Mouse (Mus musculus): ENCODE data around the gene Cacna1a.
"Not testable (repeated sequence)": the region's sequence is repeated elsewhere in the genome, so short reads cannot be mapped to it uniquely, and the experiment has no call there.

Cacna1a gene

GRCm38 (mm10) chr8:84659936-84660818, 271.9 kb downstream of the Cacna1a start:
- DNase-seq (ENCODE audit: low read depth, low spot score), result no peak

- no peak for DNase-seq (ENCODE audit: low read depth, low spot score)
Observed at GRCm38 (mm10) chr8:84660819-84661457, 272.7 kb downstream of the Cacna1a start.

- peak; percentile 68 for DNase-seq (ENCODE audit: low read depth, low spot score)
Observed at GRCm38 (mm10) chr8:84661458-84661871, 273.2 kb downstream of the Cacna1a start.

- DNase-seq (ENCODE audit: low read depth, low spot score), result no peak
Observed at GRCm38 (mm10) chr8:84661961-84662571, 273.8 kb downstream of the Cacna1a start.

GRCm38 (mm10) chr8:84662581-84663065, 274.4 kb downstream of the Cacna1a start, which contains the start of gene Ier2:
Gene Ier2, minus strand, starts transcription at chr8:84662852.
- peak; percentile 89 for DNase-seq (ENCODE audit: low read depth, low spot score)

GRCm38 (mm10) chr8:84663483-84664327, 275.5 kb downstream of the Cacna1a start:
- DNase-seq (ENCODE audit: low read depth, low spot score), result peak; percentile 87

- peak; percentile 50 for DNase-seq (ENCODE audit: low read depth, low spot score)
Observed at GRCm38 (mm10) chr8:84664566-84665384, 276.5 kb downstream of the Cacna1a start.

- DNase-seq (ENCODE audit: low read depth, low spot score), result no peak
Observed at GRCm38 (mm10) chr8:84665385-84665893, 277.2 kb downstream of the Cacna1a start.

- no peak for DNase-seq (ENCODE audit: low read depth, low spot score)
Observed at GRCm38 (mm10) chr8:84668081-84668480, 279.8 kb downstream of the Cacna1a start.

GRCm38 (mm10) chr8:84668731-84669485, 280.7 kb downstream of the Cacna1a start:
- no peak for DNase-seq (ENCODE audit: low read depth, low spot score)

GRCm38 (mm10) chr8:84670295-84671006, 282.2 kb downstream of the Cacna1a start:
- DNase-seq (ENCODE audit: low read depth, low spot score), result not testable (repeated sequence)

- no peak for DNase-seq (ENCODE audit: low read depth, low spot score)
Observed at GRCm38 (mm10) chr8:84677305-84677704, 289.1 kb downstream of the Cacna1a start.

- no peak for DNase-seq (ENCODE audit: low read depth, low spot score)
Observed at GRCm38 (mm10) chr8:84681476-84681875, 293.2 kb downstream of the Cacna1a start.

GRCm38 (mm10) chr8:84682257-84682656, 294.0 kb downstream of the Cacna1a start:
- no peak for DNase-seq (ENCODE audit: low read depth, low spot score)

- no peak for DNase-seq (ENCODE audit: low read depth, low spot score)
Observed at GRCm38 (mm10) chr8:84684537-84684936, 296.3 kb downstream of the Cacna1a start.

- DNase-seq (ENCODE audit: low read depth, low spot score), result peak; percentile 54
Observed at GRCm38 (mm10) chr8:84686191-84687002, 298.2 kb downstream of the Cacna1a start, which contains the start of gene Trmt1. Gene Trmt1, plus strand, starts transcription at chr8:84686307.

- DNase-seq (ENCODE audit: low read depth, low spot score), result no peak
Observed at GRCm38 (mm10) chr8:84687003-84687704, 298.9 kb downstream of the Cacna1a start.
